Mouse (Mus musculus) cortical plate, adult 2 months (tissue): ENCODE results near the gene Scamp2. TPM values are rescaled to one million over a fixed set of nuclear protein-coding genes. Genes with fewer than 3 reads are reported as not detected.

Experiments used
- H3K27ac ChIP-seq: fragments of 200-500 bp; 2 replicates; pipeline ENCODE4 v1.5.1; 2012; ENCODE audit warnings: low read length, control low read depth, inconsistent platforms; ENCODE audit not compliant: insufficient read depth
- H3K4me1 ChIP-seq: fragments of 200-500 bp; 2 replicates; pipeline ENCODE4 v1.6.1; 2011; ENCODE audit warnings: low read length; ENCODE audit not compliant: control insufficient read depth, insufficient read depth
- H3K4me3 ChIP-seq: fragments of 200-500 bp; 2 replicates; pipeline ENCODE4 v1.5.1; 2011; ENCODE audit warnings: mild to moderate bottlenecking, low read length, control low read depth; ENCODE audit not compliant: insufficient read depth
- CTCF ChIP-seq: fragments of 200-500 bp; IDR thresholded peaks from 2 replicates; pipeline ENCODE4 v1.5.1; 2011; ENCODE audit warnings: mild to moderate bottlenecking, control low read depth, low read length; ENCODE audit not compliant: insufficient read depth; ENCODE audit errors: extremely low read depth
- POLR2A ChIP-seq: fragments of 200-500 bp; IDR thresholded peaks from 2 replicates; pipeline ENCODE4 v1.6.1; 2011; ENCODE audit warnings: mild to moderate bottlenecking, low read length, control low read depth; ENCODE audit not compliant: insufficient read depth; ENCODE audit errors: extremely low read depth
- polyA plus RNA-seq: library from polyadenylated mRNA; depleted of rRNA; stranded (reverse); fragments of >200 nt; gene quantifications from 2 replicates; pipeline ENCODE4 v1.2.3, GENCODE M21; 2012

Scamp2 gene
- polyA plus RNA-seq, 1 experiment: 45.2 TPM

GRCm38 (mm10) chr9:57605503-57605902 is 44.8 kb downstream of the Scamp2 start:
- H3K27ac ChIP-seq: no peak overlapping the region
- no peak for TF ChIP-seq CTCF
- no peak for TF ChIP-seq POLR2A
- H3K4me3 ChIP-seq: peak overlapping the region; percentile 3; the same call in 1 of the 2 replicates
- H3K4me1 ChIP-seq: peaks cover 3% of the 10 kb centered on the region; the same call in 1 of the 2 replicates

- no peak within 1 kb of the TSS for H3K27ac ChIP-seq
- H3K4me3 ChIP-seq: peak within 1 kb of the TSS; percentile 3; the same call in 1 of the 2 replicates
- H3K4me1 ChIP-seq: 0 out of 2 replicates have a peak, but pooled peaks cover 1% of the 10 kb centered on the region
- TF ChIP-seq CTCF: no peak
- no peak for TF ChIP-seq POLR2A
Observed at GRCm38 (mm10) chr9:57606139-57606851, 45.6 kb downstream of the Scamp2 start, which contains the start of gene Cplx3. Cplx3 (minus strand) TSS chr9:57606281.

- no peak overlapping the region for H3K4me3 ChIP-seq
- H3K4me1 ChIP-seq: 0 out of 2 replicates have a peak, but pooled peaks cover 1% of the 10 kb centered on the region
- no peak overlapping the region for H3K27ac ChIP-seq
- TF ChIP-seq POLR2A: no peak
- TF ChIP-seq CTCF: no peak
Observed at GRCm38 (mm10) chr9:57609803-57610202, 49.1 kb downstream of the Scamp2 start.

- Histone ChIP-seq H3K4me3 (no peak overlapping the region), H3K27ac (no peak overlapping the region), H3K4me1 (0 out of 2 replicates have a peak, but pooled peaks cover 1% of the 10 kb centered on the region)
- TF ChIP-seq CTCF (no peak), POLR2A (no peak)
Observed at GRCm38 (mm10) chr9:57610359-57610826, 49.6 kb downstream of the Scamp2 start.

- TF ChIP-seq CTCF (no peak), POLR2A (no peak)
- Histone ChIP-seq H3K27ac (no peak overlapping the region), H3K4me3 (no peak overlapping the region), H3K4me1 (0 out of 2 replicates have a peak, but pooled peaks cover 1% of the 10 kb centered on the region)
Observed at GRCm38 (mm10) chr9:57612587-57612986, 51.8 kb downstream of the Scamp2 start.

- Histone ChIP-seq H3K4me3 (no peak overlapping the region), H3K4me1 (0 out of 2 replicates have a peak, but pooled peaks cover 1% of the 10 kb centered on the region), H3K27ac (no peak overlapping the region)
- TF ChIP-seq POLR2A (no peak), CTCF (no peak)
Observed at GRCm38 (mm10) chr9:57613975-57614374, 53.2 kb downstream of the Scamp2 start.

GRCm38 (mm10) chr9:57614786-57615185 is 54.0 kb downstream of the Scamp2 start:
- 0 out of 2 replicates have a peak, but pooled peaks cover 1% of the 10 kb centered on the region for H3K4me1 ChIP-seq
- H3K27ac ChIP-seq: no peak overlapping the region
- no peak overlapping the region for H3K4me3 ChIP-seq
- no peak for TF ChIP-seq CTCF
- no peak for TF ChIP-seq POLR2A

- Histone ChIP-seq H3K4me1 (no peaks in the 10 kb centered on the region), H3K27ac (no peak overlapping the region), H3K4me3 (no peak overlapping the region)
- TF ChIP-seq POLR2A (no peak), CTCF (no peak)
Observed at GRCm38 (mm10) chr9:57617556-57618169, 56.9 kb downstream of the Scamp2 start.

- H3K4me3 ChIP-seq: no peak overlapping the region
- TF ChIP-seq POLR2A (no peak), CTCF (no peak)
Observed at GRCm38 (mm10) chr9:57618854-57619253, 58.1 kb downstream of the Scamp2 start.

More at GRCm38 (mm10) chr9:57618854-57619253, 58.1 kb downstream of the Scamp2 start:
- H3K27ac ChIP-seq: no peak overlapping the region
- H3K4me1 ChIP-seq: no peaks in the 10 kb centered on the region
